Mouse (Mus musculus): ENCODE measurements around the gene Rps15.

DNA sequence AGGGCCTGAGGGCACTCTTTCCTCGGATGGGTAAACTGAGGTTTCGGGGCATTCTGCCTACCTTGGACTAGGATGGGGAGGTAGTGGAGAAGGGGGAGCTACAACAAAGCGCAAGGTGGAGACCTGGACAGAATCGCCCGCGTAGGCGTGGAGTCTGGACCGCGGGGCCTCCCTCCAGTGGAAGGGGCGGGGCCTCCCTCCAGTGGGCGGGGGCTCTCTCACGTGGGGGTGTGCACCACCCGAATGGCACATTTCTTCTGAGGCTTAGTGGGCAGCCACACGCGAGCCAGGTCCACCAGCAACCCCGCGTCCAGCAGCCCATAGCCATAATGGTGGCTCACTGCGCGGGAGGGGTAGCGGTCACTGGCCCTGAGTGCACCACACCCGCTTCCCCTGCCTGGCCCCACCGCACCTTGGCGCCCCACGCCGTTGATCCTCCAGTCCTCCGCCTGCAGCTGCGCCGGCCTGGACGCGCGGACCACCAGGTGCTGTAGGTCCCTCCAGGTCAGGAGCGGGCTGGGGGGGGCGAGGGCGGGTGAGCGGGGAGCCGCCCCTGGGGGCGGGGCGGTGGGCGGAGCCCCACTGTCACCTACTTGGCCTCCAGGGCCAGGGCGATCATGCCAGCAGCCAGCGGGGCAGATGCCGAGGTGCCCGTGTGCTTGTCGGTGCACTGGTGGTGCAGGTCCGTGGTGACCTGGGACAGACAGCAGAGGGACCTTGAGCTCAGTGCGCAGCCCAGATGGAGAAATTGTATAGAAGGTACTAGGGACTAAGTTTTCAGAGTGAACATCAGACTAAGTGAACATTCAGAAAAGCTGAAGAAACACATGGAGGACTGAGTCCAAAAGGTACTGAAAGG is 31.2 kb downstream of the Rps15 start:
- TF ChIP-seq CTCF (IDR thresholded peaks at IDR 0.05) (peak; percentile 25), EP300 (IDR thresholded peaks at IDR 0.05; ENCODE audit: insufficient read depth, low read depth, low read length) (peak; percentile 52; the same call in 1 of the 2 replicates), POLR2A (IDR thresholded peaks at IDR 0.05; ENCODE audit: insufficient read depth, low read depth, low read length) (0 out of 2 replicates have a peak, but pooled peaks have one; percentile 30)
